Mouse (Mus musculus) liver, embryonic 16.5 days (tissue): ENCODE measurements around the gene Olfr1377. TPM values are rescaled to one million over a fixed set of nuclear protein-coding genes. Genes with fewer than 3 reads are reported as not detected.
"Not testable (repeated sequence)": the region's sequence is repeated elsewhere in the genome, so short reads cannot be mapped to it uniquely, and the experiment has no call there.

ENCODE experiments used
- ATAC-seq: fragments of 200-750 bp; cut with Nextera tagmentation; 2 replicates; pipeline ENCODE4 v1.8.0; 2017; ENCODE audit warnings: low read depth, mild to moderate bottlenecking, moderate number of reproducible peaks, moderate library complexity
- H3K27ac ChIP-seq: fragments of 300-500 bp; sonication (generic); 2 replicates; pipeline ENCODE4 v1.5.1; 2014; ENCODE audit warnings: mild to moderate bottlenecking, low read length
- H3K27me3 ChIP-seq: fragments of 300-500 bp; sonication (generic); 2 replicates; pipeline ENCODE4 v1.6.1; 2014; ENCODE audit warnings: low read depth, low read length, mixed read lengths; ENCODE audit not compliant: control insufficient read depth, insufficient read depth
- H3K36me3 ChIP-seq: fragments of 300-500 bp; sonication (generic); 2 replicates; pipeline ENCODE4 v1.6.1; 2014; ENCODE audit warnings: mild to moderate bottlenecking; ENCODE audit not compliant: control insufficient read depth, insufficient read depth
- H3K4me1 ChIP-seq: fragments of 300-500 bp; sonication (generic); 2 replicates; pipeline ENCODE4 v1.6.1; 2014; ENCODE audit warnings: low read depth, low read length, mixed read lengths; ENCODE audit not compliant: control insufficient read depth
- H3K4me2 ChIP-seq: fragments of 300-500 bp; sonication (generic); 2 replicates; pipeline ENCODE4 v1.6.1; 2014; ENCODE audit warnings: low read depth, low read length, mixed read lengths
- H3K4me3 ChIP-seq: fragments of 300-500 bp; sonication (generic); 2 replicates; pipeline ENCODE4 v1.5.1; 2014; ENCODE audit warnings: low read depth, mild to moderate bottlenecking, low read length
- H3K9ac ChIP-seq: fragments of 300-500 bp; sonication (generic); 2 replicates; pipeline ENCODE4 v1.6.1; 2014; ENCODE audit warnings: low read depth, low read length
- H3K9me3 ChIP-seq: fragments of 300-500 bp; sonication (generic); replicated peaks from 2 replicates; pipeline ENCODE4 v1.6.1; 2016; ENCODE audit warnings: low read length; ENCODE audit not compliant: control insufficient read depth
- WGBS: fragments of 180-500 bp; shearing (Covaris S2); extraction: QIAGEN DNeasy Blood & Tissue Kit; methylation state at CpG from one replicate; pipeline ENCODE4 v1.1.7; 2014; ENCODE audit not compliant: insufficient replicate concordance; 5-methylcytosine and 5-hydroxymethylcytosine counted together
- polyA plus RNA-seq: library from polyadenylated mRNA; unstranded; fragments of >200 nt; fragmentation: Nextera tagmentation; extraction: Ambion mirVana; gene quantifications from 2 replicates; pipeline ENCODE4 v1.2.1, GENCODE M21; 2015

The Olfr1377 gene
- polyA plus RNA-seq, 1 experiment from 2014 or later, result not detected

GRCm38 (mm10) chr11:51032851-51033250 lies 51.1 kb downstream of the Olfr1377 start:
- Histone ChIP-seq H3K4me1 (no peaks in the 10 kb centered on the region), H3K27me3 (no peaks in the 10 kb centered on the region), H3K9me3 (no peaks in the 10 kb centered on the region), H3K9ac (no peak overlapping the region), H3K36me3 (no peaks in the 10 kb centered on the region), H3K4me2 (no peak overlapping the region), H3K4me3 (no peak overlapping the region), H3K27ac (no peak overlapping the region)
- ATAC-seq, result no peak
- 10% methylated on average over 1 of the region's 1 CpGs for WGBS

GRCm38 (mm10) chr11:51034141-51034540 lies 52.4 kb downstream of the Olfr1377 start:
- not testable (repeated sequence) for H3K4me2 ChIP-seq, ATAC-seq, H3K27ac ChIP-seq, H3K9ac ChIP-seq, H3K9me3 ChIP-seq, H3K4me3 ChIP-seq, H3K36me3 ChIP-seq, H3K27me3 ChIP-seq, H3K4me1 ChIP-seq

- ATAC-seq, result no peak
- Histone ChIP-seq H3K27me3 (no peaks in the 10 kb centered on the region), H3K4me3 (no peak overlapping the region), H3K4me1 (no peaks in the 10 kb centered on the region), H3K27ac (no peak overlapping the region), H3K4me2 (no peak overlapping the region), H3K9me3 (no peaks in the 10 kb centered on the region), H3K36me3 (no peaks in the 10 kb centered on the region), H3K9ac (no peak overlapping the region)
- WGBS, result 74% methylated on average over 2 of the region's 2 CpGs
Measured at GRCm38 (mm10) chr11:51035951-51036350, 54.2 kb downstream of the Olfr1377 start.

Other genes starting within 250 kb of the Olfr1377 start
- 0.76 and 0.84 TPM in 2 replicates for gene Zfp354c, start 154.2 kb upstream of the Olfr1377 start, polyA plus RNA-seq
- 0.08 TPM in 2 replicates for gene Zfp879, start 140.4 kb upstream of the Olfr1377 start, polyA plus RNA-seq
- gene Grm6, start 131.3 kb upstream of the Olfr1377 start, polyA plus RNA-seq, result 0.02 TPM in 1 of 2 replicates, not detected in the other
- gene Zfp454, start 94.3 kb upstream of the Olfr1377 start, polyA plus RNA-seq, result 0.28 and 0.29 TPM in 2 replicates
- 1.6 and 1.9 TPM in 2 replicates for gene Zfp2, start 65.8 kb upstream of the Olfr1377 start, polyA plus RNA-seq
- gene Zfp354b, start 50.3 kb upstream of the Olfr1377 start, polyA plus RNA-seq, result 0.13 and 0.15 TPM in 2 replicates
- not detected in 2 replicates for gene 4933414I15Rik, start 38.2 kb upstream of the Olfr1377 start, polyA plus RNA-seq
- not detected in 2 replicates for gene Prop1, start 28.2 kb upstream of the Olfr1377 start, polyA plus RNA-seq
- gene Olfr1378, start 15.4 kb upstream of the Olfr1377 start, polyA plus RNA-seq, result not detected in 2 replicates
- not detected in 2 replicates for gene Olfr51, start 21.6 kb downstream of the Olfr1377 start, polyA plus RNA-seq
- not detected in 2 replicates for gene Olfr54, start 32.3 kb downstream of the Olfr1377 start, polyA plus RNA-seq
- gene Olfr1375, start 66.1 kb downstream of the Olfr1377 start, polyA plus RNA-seq, result not detected in 2 replicates
- 1.4 and 1.7 TPM in 2 replicates for gene Zfp354a, start 77.3 kb downstream of the Olfr1377 start, polyA plus RNA-seq
- gene Gm12569, start 238.5 kb downstream of the Olfr1377 start, polyA plus RNA-seq, result not detected in 2 replicates